In genomic region chr11:79593495-79593894, GRCm38 (mm10) we compare ENCODE assay signal across 11 mouse cellular contexts. TPM values are rescaled to one million over a fixed set of nuclear protein-coding genes. Genes with fewer than 3 reads are reported as not detected.
A peak's percentile ranks its signal among the peaks of the same experiment; 100 is the strongest.
DNase-seq lines count a peak whose midpoint lies in the region; ATAC-seq and TF ChIP-seq lines count a peak whose summit lies in the region.
"Had no signal": no experiment of that assay in that cellular context is flagged by ENCODE, and none has a peak within 500 bp of the region (broad histone marks: within the 10 kb centered on the region; RNA-seq: fewer than 3 reads in every experiment).

No protein-coding gene starts in this region.

- H3K36me3 ChIP-seq in stomach, embryonic 14.5 days (ENCODE audit: control insufficient read depth, insufficient read depth, low read length) = no peaks in the 10 kb centered on the region
- H3K36me3 ChIP-seq in stomach, postnatal 0 days (ENCODE audit: control insufficient read depth, insufficient read depth, low read length) = no peaks in the 10 kb centered on the region
- H3K36me3 ChIP-seq in embryonic facial prominence, embryonic 11.5 days (replicated peaks; ENCODE audit: control insufficient read depth, insufficient read depth, low read depth, low read length) = no peaks in the 10 kb centered on the region
- no peaks in the 10 kb centered on the region for H3K36me3 ChIP-seq in limb, embryonic 15.5 days
- H3K36me3 ChIP-seq: stomach, embryonic 15.5 days had no signal

- no peak for TF ChIP-seq EP300 in stomach, postnatal 0 days (optimal IDR thresholded peaks at IDR 0.05)

- no peak overlapping the region for H3K4me3 ChIP-seq in stomach, embryonic 14.5 days (ENCODE audit: low read depth, low read length)
- no peak overlapping the region for H3K4me3 ChIP-seq in stomach, postnatal 0 days (ENCODE audit: low read depth, low read length)
- H3K4me3 ChIP-seq in embryonic facial prominence, embryonic 11.5 days (ENCODE audit: low read depth, low read length) = no peak overlapping the region
- H3K4me3 ChIP-seq in limb, embryonic 15.5 days = no peak overlapping the region
- H3K4me3 ChIP-seq: erythroblast, embryonic 14.5 days; megakaryocyte, embryonic 14.5 days; stomach, embryonic 15.5 days had no signal

- no peak for DNase-seq in stomach, postnatal 0 days (ENCODE audit: low spot score)
- peak; percentile 68 for DNase-seq in embryonic facial prominence, embryonic 11.5 days (ENCODE audit: low spot score)
- peak; percentile 34 for DNase-seq in yolk sac, embryonic 10.5 days (ENCODE audit: low spot score)
- DNase-seq in frontal cortex, postnatal 10 days (ENCODE audit: low spot score in 2 of 2) = no peak
- DNase-seq in gastrocnemius, postnatal 10 days = no peak
- DNase-seq: kidney, adult 11 months had no signal

- no peak overlapping the region for H3K9ac ChIP-seq in stomach, embryonic 14.5 days (replicated peaks; ENCODE audit: low read depth, low read length)
- no peak overlapping the region for H3K9ac ChIP-seq in stomach, postnatal 0 days (ENCODE audit: low read length)
- H3K9ac ChIP-seq in embryonic facial prominence, embryonic 11.5 days (replicated peaks; ENCODE audit: low read length) = no peak overlapping the region
- H3K9ac ChIP-seq in limb, embryonic 15.5 days = no peak overlapping the region
- H3K9ac ChIP-seq: stomach, embryonic 15.5 days had no signal

- no peak overlapping the region for H3K4me2 ChIP-seq in stomach, embryonic 14.5 days (replicated peaks; ENCODE audit: low read depth, low read length)
- no peak overlapping the region for H3K4me2 ChIP-seq in stomach, postnatal 0 days (replicated peaks; ENCODE audit: low read depth)
- no peak overlapping the region for H3K4me2 ChIP-seq in embryonic facial prominence, embryonic 11.5 days (ENCODE audit: low read depth, low read length)
- no peak overlapping the region for H3K4me2 ChIP-seq in limb, embryonic 15.5 days
- H3K4me2 ChIP-seq: stomach, embryonic 15.5 days had no signal

- peak; percentile 46; the same call in 1 of the 2 replicates for ATAC-seq in stomach, embryonic 14.5 days (ENCODE audit: insufficient number of reproducible peaks, insufficient read depth, low FRiP score, low read depth)
- ATAC-seq in stomach, postnatal 0 days (ENCODE audit: low FRiP score, low TSS enrichment) = no peak; the same call in 1 of the 2 replicates
- no peak for ATAC-seq in embryonic facial prominence, embryonic 11.5 days (replicated peaks; ENCODE audit: insufficient number of reproducible peaks, low FRiP score, low TSS enrichment, low read depth)
- 0 out of 2 replicates have a peak, but pooled peaks have one; percentile 50 for ATAC-seq in limb, embryonic 15.5 days (ENCODE audit: insufficient number of reproducible peaks, low FRiP score, low TSS enrichment, low read depth)

- no peak overlapping the region for H3K27ac ChIP-seq in stomach, embryonic 14.5 days (ENCODE audit: low read length)
- H3K27ac ChIP-seq in stomach, postnatal 0 days (replicated peaks) = no peak overlapping the region
- no peak overlapping the region for H3K27ac ChIP-seq in embryonic facial prominence, embryonic 11.5 days (replicated peaks; ENCODE audit: low read depth, low read length)
- no peak overlapping the region for H3K27ac ChIP-seq in limb, embryonic 15.5 days
- H3K27ac ChIP-seq: stomach, embryonic 15.5 days had no signal

- peaks cover 38% of the 10 kb centered on the region; the same call in 1 of the 2 replicates for H3K27me3 ChIP-seq in stomach, embryonic 14.5 days (ENCODE audit: control insufficient read depth, insufficient read depth, low read length)
- peaks cover 9% of the 10 kb centered on the region; the same call in 1 of the 2 replicates for H3K27me3 ChIP-seq in stomach, postnatal 0 days (ENCODE audit: control insufficient read depth, insufficient read depth, low read length)
- H3K27me3 ChIP-seq in embryonic facial prominence, embryonic 11.5 days (ENCODE audit: control insufficient read depth, insufficient read depth, low read length) = peaks cover 27% of the 10 kb centered on the region
- H3K27me3 ChIP-seq in limb, embryonic 15.5 days = peaks cover 51% of the 10 kb centered on the region

- WGBS in stomach, embryonic 14.5 days = 30% methylated on average over 11 of the region's 11 CpGs
- WGBS in stomach, postnatal 0 days = 35% methylated on average over 11 of the region's 11 CpGs
- WGBS in embryonic facial prominence, embryonic 11.5 days = 30% methylated on average over 11 of the region's 11 CpGs
- 27% methylated on average over 11 of the region's 11 CpGs for WGBS in limb, embryonic 15.5 days

- H3K4me1 ChIP-seq in stomach, embryonic 14.5 days (ENCODE audit: control insufficient read depth, insufficient read depth, low read length) = no peaks in the 10 kb centered on the region
- no peaks in the 10 kb centered on the region for H3K4me1 ChIP-seq in stomach, postnatal 0 days (replicated peaks; ENCODE audit: control insufficient read depth, insufficient read depth)
- H3K4me1 ChIP-seq in embryonic facial prominence, embryonic 11.5 days (ENCODE audit: control insufficient read depth, insufficient read depth, low read length) = no peaks in the 10 kb centered on the region
- peaks cover 19% of the 10 kb centered on the region for H3K4me1 ChIP-seq in limb, embryonic 15.5 days

- no peak for TF ChIP-seq CTCF in stomach, postnatal 0 days (IDR thresholded peaks at IDR 0.05; ENCODE audit: low read depth)

- H3K9me3 ChIP-seq in stomach, embryonic 14.5 days (ENCODE audit: control insufficient read depth, low read depth, low read length) = no peaks in the 10 kb centered on the region
- H3K9me3 ChIP-seq in stomach, postnatal 0 days (ENCODE audit: control insufficient read depth, low read length) = no peaks in the 10 kb centered on the region
- H3K9me3 ChIP-seq in embryonic facial prominence, embryonic 11.5 days (replicated peaks; ENCODE audit: control insufficient read depth, low read length) = no peaks in the 10 kb centered on the region
- H3K9me3 ChIP-seq in limb, embryonic 15.5 days = no peaks in the 10 kb centered on the region
- H3K9me3 ChIP-seq: stomach, embryonic 15.5 days had no signal

RNA-seq across cellular contexts. Expression of gene Rab11fip4, which starts 2.5 kb away (rescaled TPM):
- 1.9 and 3.0 TPM in 2 replicates for polyA plus RNA-seq in stomach, embryonic 14.5 days (2014; fragmentation: Nextera tagmentation; extraction: Ambion mirVana)
- 0.98 and 1.7 TPM in 2 replicates for polyA plus RNA-seq in stomach, postnatal 0 days (2015; fragmentation: Nextera tagmentation; extraction: Ambion mirVana)
- polyA plus RNA-seq in embryonic facial prominence, embryonic 11.5 days (2014; fragmentation: Nextera tagmentation; extraction: Ambion mirVana) = 9.2 and 9.8 TPM in 2 replicates
- polyA plus RNA-seq in limb, embryonic 15.5 days (2015; fragmentation: Nextera tagmentation; extraction: Ambion mirVana) = 5.0 and 5.5 TPM in 2 replicates
- total RNA-seq in gastrocnemius, postnatal 10 days (2021) = 1 to 10 TPM in 1 of 2 experiments, under 1 TPM in 1; 0.80 to 1.6 TPM
- polyA plus RNA-seq: erythroblast, embryonic 14.5 days had no signal

Comparison
In these comparisons a context has a peak if more than half of its experiments do, and no peak if none do; other contexts are left out.
1. ATAC-seq: peak in stomach, embryonic 14.5 days (single experiment) and limb, embryonic 15.5 days (single experiment); none in stomach, postnatal 0 days (single experiment) and embryonic facial prominence, embryonic 11.5 days (single experiment).
2. DNase-seq: peak in embryonic facial prominence, embryonic 11.5 days (single experiment) and yolk sac, embryonic 10.5 days (single experiment); none in stomach, postnatal 0 days (single experiment), frontal cortex, postnatal 10 days (0 of 2) and gastrocnemius, postnatal 10 days (single experiment).